Mouse (Mus musculus) ovary, postnatal 14 days (tissue): ENCODE measurements around the gene Hcn1.

Source experiments
- DNase-seq: peaks from one replicate; pipeline ENCODE4 v3.0.0; 2022; ENCODE audit warnings: low spot score

Hcn1 gene

GRCm38 (mm10) chr13:117705573-117705972 is 103.5 kb downstream of the Hcn1 start:
- DNase-seq, result no peak

GRCm38 (mm10) chr13:117705997-117706396 is 103.9 kb downstream of the Hcn1 start:
- no peak for DNase-seq

DNA sequence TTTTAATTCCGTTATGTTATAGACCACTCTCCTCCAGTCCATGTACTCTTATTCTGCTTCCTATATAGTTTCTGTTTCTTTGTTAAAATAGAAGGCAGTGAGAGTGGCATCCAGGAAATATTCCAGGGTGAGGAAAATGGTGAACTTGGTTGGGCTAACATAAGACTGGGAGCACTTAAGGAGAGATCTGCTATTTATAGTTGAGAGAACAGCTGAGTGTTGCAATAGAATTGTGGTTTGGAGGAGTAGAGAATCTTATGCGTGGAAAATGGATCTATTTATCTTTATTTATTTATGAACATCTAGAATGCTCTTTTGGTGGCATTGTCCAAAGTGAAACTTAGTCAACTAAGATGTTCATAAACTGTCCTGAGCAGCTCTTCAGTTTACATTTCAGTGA is 104.4 kb downstream of the Hcn1 start:
- DNase-seq, result no peak

- DNase-seq, result no peak
Measured at GRCm38 (mm10) chr13:117706986-117707738, 105.0 kb downstream of the Hcn1 start.

DNA sequence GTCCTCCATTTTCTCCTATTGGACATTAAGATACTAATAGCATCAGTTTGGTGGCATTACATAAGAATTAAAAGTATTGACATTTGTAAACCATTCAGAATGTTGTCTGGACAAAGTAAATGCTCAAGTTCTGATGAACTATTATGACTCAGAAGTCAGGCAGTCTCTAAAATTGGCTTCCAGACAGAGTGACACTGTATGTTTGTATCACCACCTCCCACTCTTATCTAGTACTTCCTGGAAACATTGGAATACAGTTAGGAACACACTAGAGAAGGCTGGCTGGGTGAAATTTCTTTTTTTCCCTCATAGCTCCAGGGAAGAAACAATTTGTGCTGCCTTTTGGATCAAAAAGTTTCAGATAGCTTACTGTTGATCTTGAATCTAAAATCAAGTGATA is 108.7 kb downstream of the Hcn1 start:
- no peak for DNase-seq

DNA sequence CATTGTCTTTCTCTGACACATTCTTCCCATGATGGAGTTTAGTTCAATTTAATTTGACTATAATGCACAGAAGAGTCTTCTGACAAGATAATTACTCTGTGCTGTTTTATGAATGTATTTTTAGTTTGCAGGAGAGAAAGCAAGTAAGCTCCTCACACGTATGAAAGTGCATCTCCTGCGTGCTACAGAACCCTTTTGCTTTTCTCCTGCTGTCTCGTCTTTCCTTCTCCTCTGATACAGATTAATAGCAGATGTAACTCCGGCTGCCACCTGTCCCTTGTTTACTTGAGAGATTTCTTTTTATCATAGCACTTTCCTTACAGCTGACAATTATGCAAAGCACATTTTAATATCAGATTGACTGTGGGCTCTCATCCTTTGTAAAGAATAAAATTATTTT is 120.0 kb downstream of the Hcn1 start:
- DNase-seq, result no peak

- no peak for DNase-seq
Measured at GRCm38 (mm10) chr13:117724083-117724482, 122.0 kb downstream of the Hcn1 start.

- no peak for DNase-seq
Measured at GRCm38 (mm10) chr13:117728393-117728792, 126.3 kb downstream of the Hcn1 start.

- no peak for DNase-seq
Measured at GRCm38 (mm10) chr13:117732738-117733137, 130.6 kb downstream of the Hcn1 start.

GRCm38 (mm10) chr13:117744451-117744850 is 142.3 kb downstream of the Hcn1 start:
- DNase-seq, result no peak

- no peak for DNase-seq
Measured at GRCm38 (mm10) chr13:117745173-117745572, 143.1 kb downstream of the Hcn1 start.

- no peak for DNase-seq
Measured at GRCm38 (mm10) chr13:117765487-117765886, 163.4 kb downstream of the Hcn1 start.

DNA sequence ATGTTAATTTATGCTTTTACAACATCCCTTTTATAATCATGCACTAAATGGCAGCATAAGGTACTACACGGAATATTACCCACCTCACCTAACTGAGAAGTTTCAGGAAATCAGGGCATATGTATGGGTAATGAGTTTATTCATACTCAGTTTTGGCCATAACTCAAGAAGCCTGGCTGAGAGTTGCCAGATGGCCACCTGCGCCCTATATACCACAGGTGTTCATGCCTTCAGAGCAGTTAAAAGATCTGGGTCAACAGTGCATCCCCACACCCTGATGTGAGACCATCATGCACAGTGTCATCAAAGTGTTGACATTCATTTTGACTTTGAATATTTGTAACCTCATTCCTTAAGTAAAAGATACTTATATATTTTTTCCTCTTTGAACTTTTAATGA is 183.3 kb downstream of the Hcn1 start:
- no peak for DNase-seq

- DNase-seq, result no peak
Measured at GRCm38 (mm10) chr13:117792861-117793260, 190.7 kb downstream of the Hcn1 start.

DNA sequence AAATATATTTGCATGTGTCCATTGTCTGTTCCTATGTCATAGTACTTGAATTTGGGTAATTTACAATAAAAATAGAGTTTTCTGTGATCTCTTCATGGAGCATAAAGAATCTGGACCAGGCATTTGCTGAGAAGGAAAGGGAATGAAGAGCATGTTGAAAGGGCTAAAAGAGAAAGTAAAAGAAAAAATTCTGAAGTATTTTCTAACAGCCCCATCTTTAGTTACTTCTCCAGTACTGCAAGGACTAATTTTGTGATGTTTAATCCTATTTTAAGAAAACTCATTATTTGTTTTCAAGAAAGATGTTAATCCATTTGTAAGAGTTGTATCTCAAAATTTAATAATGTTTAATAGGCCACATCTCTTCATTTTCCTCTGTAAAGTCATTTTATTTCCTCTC is 198.9 kb downstream of the Hcn1 start:
- DNase-seq, result no peak

GRCm38 (mm10) chr13:117827628-117828027 is 225.5 kb downstream of the Hcn1 start:
- no peak for DNase-seq

- DNase-seq, result no peak
Measured at GRCm38 (mm10) chr13:117836658-117837057, 234.5 kb downstream of the Hcn1 start.

GRCm38 (mm10) chr13:117838264-117838663 is 236.1 kb downstream of the Hcn1 start:
- DNase-seq, result no peak

DNA sequence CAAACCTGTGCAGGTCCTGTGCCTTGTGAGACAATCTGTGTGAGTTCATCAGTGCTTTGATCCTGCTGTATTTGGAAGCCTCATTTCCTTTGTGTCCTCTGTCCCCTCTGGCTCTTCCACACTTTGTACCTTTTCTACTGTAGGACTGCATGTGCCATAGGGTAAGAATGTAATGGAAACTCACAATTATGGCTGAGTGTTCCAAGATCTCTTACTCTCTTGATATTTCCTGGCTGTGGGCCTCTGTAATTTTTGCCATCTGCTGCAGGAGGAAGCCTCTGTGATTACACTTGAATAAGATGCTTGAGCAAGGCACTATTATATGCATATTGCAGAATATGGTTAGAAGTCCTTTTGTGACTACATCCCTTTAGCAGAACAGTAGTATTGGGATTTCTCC is 240.2 kb downstream of the Hcn1 start:
- no peak for DNase-seq

GRCm38 (mm10) chr13:117847290-117847689 is 245.2 kb downstream of the Hcn1 start:
- no peak for DNase-seq

DNA sequence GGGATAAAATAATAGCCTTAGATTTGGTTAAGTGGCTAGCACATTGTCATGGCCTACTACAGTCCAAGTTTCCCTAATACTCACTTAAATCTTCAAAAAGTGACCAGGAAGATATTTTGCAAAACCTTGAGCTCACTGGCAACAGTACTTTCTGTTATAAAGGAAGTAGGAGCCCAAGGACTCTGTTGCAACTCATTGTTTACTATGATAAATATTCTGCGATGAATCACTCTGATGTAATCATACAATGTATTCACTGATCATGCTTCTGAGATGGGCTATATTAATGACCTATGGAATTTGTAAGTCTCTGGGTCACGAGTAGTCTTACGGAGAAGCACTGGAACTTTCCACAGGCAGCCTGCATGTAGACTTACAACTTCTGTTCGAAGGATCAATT is 246.6 kb downstream of the Hcn1 start:
- no peak for DNase-seq

DNA sequence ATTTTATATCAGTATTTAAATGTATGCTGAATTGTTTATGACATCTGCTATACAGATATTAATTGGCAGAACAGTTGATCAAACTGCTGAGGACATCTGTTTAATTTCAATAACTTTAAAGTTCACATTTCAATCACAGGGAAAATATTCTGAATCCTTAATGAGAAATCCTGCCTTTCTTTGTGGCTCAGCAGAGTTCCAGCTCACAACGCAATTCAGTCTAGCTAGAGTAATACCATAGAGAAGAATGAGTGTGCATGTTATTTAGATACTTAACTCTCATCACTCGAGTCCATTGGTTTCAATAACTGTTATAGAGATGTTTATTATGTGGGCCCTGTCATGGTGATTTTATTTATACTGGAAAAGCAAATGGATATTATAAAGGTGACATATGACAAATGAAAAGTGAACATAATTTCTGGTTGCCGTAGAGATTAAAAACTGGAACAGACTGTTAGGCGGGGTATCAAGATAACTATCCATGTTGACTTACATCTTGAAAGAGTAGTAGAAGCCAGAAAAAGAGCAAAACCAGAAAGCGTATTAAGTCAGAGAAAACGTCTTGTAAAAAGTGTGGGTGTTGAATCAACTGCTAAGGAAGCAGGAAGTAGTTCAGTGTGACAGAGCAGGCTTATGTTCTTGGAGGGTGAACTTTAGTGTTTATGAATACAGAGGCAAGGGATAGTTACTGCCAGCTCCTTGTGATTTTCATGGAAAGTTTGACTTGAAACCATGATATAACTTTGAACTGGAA is 250.0 kb downstream of the Hcn1 start:
- DNase-seq, result no peak

DNA sequence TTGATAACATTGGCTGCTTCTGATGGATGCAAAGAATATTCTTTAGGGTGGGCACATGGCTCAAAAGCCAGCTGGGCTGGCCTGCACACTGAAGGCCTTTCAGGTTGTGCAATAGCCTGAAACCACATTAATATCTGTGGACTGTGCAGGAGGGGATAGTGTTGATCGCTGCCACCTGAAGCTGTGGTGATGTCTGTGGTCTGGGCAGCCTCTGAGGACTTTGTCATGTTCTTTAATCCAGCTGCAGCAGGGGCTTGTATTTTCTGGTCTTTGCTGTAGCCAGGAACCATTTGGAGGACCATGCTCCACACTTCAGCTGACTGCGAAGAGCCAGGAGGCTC is 250.6 kb downstream of the Hcn1 start:
- DNase-seq, result no peak

- no peak for DNase-seq
Measured at GRCm38 (mm10) chr13:117858416-117858815, 256.3 kb downstream of the Hcn1 start.
